Mouse (Mus musculus) ES-Bruce4 (cell line): ENCODE measurements around the gene Olfr1032. TPM values are rescaled to one million over a fixed set of nuclear protein-coding genes. Genes with fewer than 3 reads are reported as not detected.
"Not testable (repeated sequence)": the region's sequence is repeated elsewhere in the genome, so short reads cannot be mapped to it uniquely, and the experiment has no call there.

Experiments used
- H3K27ac ChIP-seq: 2 replicates; pipeline ENCODE4 v1.5.1; 2012; ENCODE audit warnings: low read length, inconsistent platforms; ENCODE audit not compliant: insufficient read depth
- H3K27me3 ChIP-seq: 2 replicates; pipeline ENCODE4 v1.6.1; 2012; ENCODE audit warnings: mild to moderate bottlenecking, low read length, inconsistent platforms; ENCODE audit not compliant: control insufficient read depth, poor library complexity, insufficient read depth, severe bottlenecking
- H3K36me3 ChIP-seq: 2 replicates; pipeline ENCODE4 v1.6.1; 2012; ENCODE audit warnings: inconsistent platforms, mild to moderate bottlenecking, low read length, moderate library complexity; ENCODE audit not compliant: control insufficient read depth, poor library complexity, insufficient read depth, severe bottlenecking
- H3K4me1 ChIP-seq: one replicate; pipeline ENCODE4 v1.8.1; 2011; ENCODE audit warnings: low read length; ENCODE audit not compliant: control insufficient read depth, insufficient read depth
- H3K4me3 ChIP-seq: 2 replicates; pipeline ENCODE4 v1.5.1; 2011; ENCODE audit warnings: low read depth, mild to moderate bottlenecking, low read length
- H3K9ac ChIP-seq: 2 replicates; pipeline ENCODE4 v1.6.1; 2012; ENCODE audit warnings: low read depth, mild to moderate bottlenecking, inconsistent platforms; ENCODE audit not compliant: poor library complexity, severe bottlenecking
- H3K9me3 ChIP-seq: replicated peaks from 2 replicates; pipeline ENCODE4 v1.6.1; 2012; ENCODE audit warnings: mild to moderate bottlenecking, low read length, inconsistent platforms; ENCODE audit not compliant: control insufficient read depth, poor library complexity, insufficient read depth, severe bottlenecking
- EP300 ChIP-seq: IDR thresholded peaks from 2 replicates; pipeline ENCODE4 v1.6.1; 2011; ENCODE audit warnings: low read depth, low read length; ENCODE audit not compliant: insufficient read depth
- polyA plus RNA-seq: library from polyadenylated mRNA; stranded (reverse); fragments of >200 nt; gene quantifications from 2 replicates; pipeline ENCODE4 v1.2.4, GENCODE M21; 2011; ENCODE audit warnings: low read depth; ENCODE audit not compliant: missing spikeins, insufficient read depth, insufficient read length

Olfr1032 gene
- polyA plus RNA-seq, 1 experiment: not detected

- not testable (repeated sequence) for H3K27me3 ChIP-seq, H3K4me3 ChIP-seq, H3K9ac ChIP-seq, H3K27ac ChIP-seq, H3K36me3 ChIP-seq, H3K4me1 ChIP-seq, H3K9me3 ChIP-seq
- TF ChIP-seq EP300: 0 out of 2 replicates have a peak, but pooled peaks have one; percentile 52
Measured at GRCm38 (mm10) chr2:86050777-86051176, 45.4 kb downstream of the Olfr1032 start.

Other genes with a start within 250 kb of the Olfr1032 start
- not detected in 2 replicates for gene Olfr1012, start 242.8 kb upstream of the Olfr1032 start, polyA plus RNA-seq
- not detected in 2 replicates for gene Olfr1013, start 238.4 kb upstream of the Olfr1032 start, polyA plus RNA-seq
- not detected in 2 replicates for gene Olfr1014, start 232.8 kb upstream of the Olfr1032 start, polyA plus RNA-seq
- not detected in 2 replicates for gene Olfr1015, start 223.5 kb upstream of the Olfr1032 start, polyA plus RNA-seq
- not detected in 2 replicates for gene Olfr1016, start 203.0 kb upstream of the Olfr1032 start, polyA plus RNA-seq
- not detected in 2 replicates for gene Olfr1018, start 187.1 kb upstream of the Olfr1032 start, polyA plus RNA-seq
- gene Olfr1019, start 160.1 kb upstream of the Olfr1032 start, polyA plus RNA-seq: not detected in 2 replicates
- gene Olfr1020, start 158.5 kb upstream of the Olfr1032 start, polyA plus RNA-seq: not detected in 2 replicates
- gene Olfr1022, start 136.9 kb upstream of the Olfr1032 start, polyA plus RNA-seq: not detected in 2 replicates
- not detected in 2 replicates for gene Olfr1023, start 119.9 kb upstream of the Olfr1032 start, polyA plus RNA-seq
- not detected in 2 replicates for gene Olfr1024, start 100.5 kb upstream of the Olfr1032 start, polyA plus RNA-seq
- not detected in 2 replicates for gene Olfr1025-ps1, start 90.3 kb upstream of the Olfr1032 start, polyA plus RNA-seq
- gene Olfr1026, start 84.0 kb upstream of the Olfr1032 start, polyA plus RNA-seq: not detected in 2 replicates
- gene Olfr1028, start 55.1 kb upstream of the Olfr1032 start, polyA plus RNA-seq: not detected in 2 replicates
- gene Olfr1029, start 31.6 kb upstream of the Olfr1032 start, polyA plus RNA-seq: not detected in 2 replicates
- gene Olfr1030, start 26.3 kb upstream of the Olfr1032 start, polyA plus RNA-seq: not detected in 2 replicates
- not detected in 2 replicates for gene Olfr1031, start 15.2 kb upstream of the Olfr1032 start, polyA plus RNA-seq
- gene Olfr1033, start 15.1 kb downstream of the Olfr1032 start, polyA plus RNA-seq: not detected in 2 replicates
- not detected in 2 replicates for gene Olfr1034, start 40.3 kb downstream of the Olfr1032 start, polyA plus RNA-seq
- gene Olfr1036, start 68.5 kb downstream of the Olfr1032 start, polyA plus RNA-seq: not detected in 2 replicates
- gene Olfr1037, start 81.8 kb downstream of the Olfr1032 start, polyA plus RNA-seq: not detected in 2 replicates
- not detected in 2 replicates for gene Olfr1039, start 130.4 kb downstream of the Olfr1032 start, polyA plus RNA-seq
- gene Olfr1040, start 141.2 kb downstream of the Olfr1032 start, polyA plus RNA-seq: not detected in 2 replicates
- gene Olfr1042, start 156.3 kb downstream of the Olfr1032 start, polyA plus RNA-seq: not detected in 2 replicates
- gene Olfr1043, start 162.0 kb downstream of the Olfr1032 start, polyA plus RNA-seq: not detected in 2 replicates
- gene Olfr1044, start 172.3 kb downstream of the Olfr1032 start, polyA plus RNA-seq: not detected in 2 replicates
- gene Olfr52, start 180.1 kb downstream of the Olfr1032 start, polyA plus RNA-seq: not detected in 2 replicates
- gene Olfr1045, start 197.5 kb downstream of the Olfr1032 start, polyA plus RNA-seq: not detected in 2 replicates
- gene Olfr1046, start 213.8 kb downstream of the Olfr1032 start, polyA plus RNA-seq: not detected in 2 replicates
- not detected in 2 replicates for gene Olfr1047, start 225.9 kb downstream of the Olfr1032 start, polyA plus RNA-seq
- not detected in 2 replicates for gene Olfr1048, start 234.7 kb downstream of the Olfr1032 start, polyA plus RNA-seq